In genomic region chr2:105311991-105312390, GRCm38 (mm10) we compare ENCODE assay signal across 13 mouse cellular contexts.
DNase-seq lines count a peak whose midpoint lies in the region; ATAC-seq and TF ChIP-seq lines count a peak whose summit lies in the region.
"Had no signal": no experiment of that assay in that cellular context is flagged by ENCODE, and none has a peak within 500 bp of the region (broad histone marks: within the 10 kb centered on the region; RNA-seq: fewer than 3 reads in every experiment).

No protein-coding gene starts in this region.

- no peak overlapping the region for H3K9ac ChIP-seq in heart, embryonic 11.5 days (ENCODE audit: low read depth, low read length)
- no peak overlapping the region for H3K9ac ChIP-seq in forebrain, embryonic 14.5 days (ENCODE audit: low read length)
- H3K9ac ChIP-seq in midbrain, embryonic 14.5 days (replicated peaks; ENCODE audit: low read length), result no peak overlapping the region
- no peak overlapping the region for H3K9ac ChIP-seq in liver, embryonic 11.5 days (ENCODE audit: low read depth, low read length)
- H3K9ac ChIP-seq: liver, postnatal 0 days had no signal

- H3K27me3 ChIP-seq in heart, embryonic 11.5 days (ENCODE audit: control insufficient read depth, insufficient read depth, low read length), result peaks cover 6% of the 10 kb centered on the region; the same call in 1 of the 2 replicates
- peaks cover 20% of the 10 kb centered on the region for H3K27me3 ChIP-seq in E14TG2a.4 (ENCODE audit: insufficient read depth, low read length)
- H3K27me3 ChIP-seq in forebrain, embryonic 14.5 days (replicated peaks; ENCODE audit: control insufficient read depth, insufficient read depth, low read length), result peaks cover 9% of the 10 kb centered on the region; the same call in 1 of the 2 replicates
- H3K27me3 ChIP-seq in midbrain, embryonic 14.5 days (ENCODE audit: control insufficient read depth, insufficient read depth, low read length), result peaks cover 8% of the 10 kb centered on the region; the same call in 1 of the 2 replicates
- H3K27me3 ChIP-seq in liver, embryonic 11.5 days (replicated peaks; ENCODE audit: control insufficient read depth, insufficient read depth, low read length), result no peaks in the 10 kb centered on the region
- H3K27me3 ChIP-seq: megakaryocyte, embryonic 14.5 days had no signal

- H3K27ac ChIP-seq in heart, embryonic 11.5 days (ENCODE audit: low read depth, low read length), result no peak overlapping the region
- no peak overlapping the region for H3K27ac ChIP-seq in forebrain, embryonic 14.5 days (ENCODE audit: low read depth, low read length)
- H3K27ac ChIP-seq in midbrain, embryonic 14.5 days (replicated peaks; ENCODE audit: low read depth, low read length), result no peak overlapping the region
- H3K27ac ChIP-seq in liver, embryonic 11.5 days (ENCODE audit: low read depth, low read length), result no peak overlapping the region

- ATAC-seq in heart, embryonic 11.5 days (replicated peaks; ENCODE audit: insufficient number of reproducible peaks, low FRiP score, low TSS enrichment), result no peak
- peak; percentile 40 for ATAC-seq in forebrain, embryonic 14.5 days
- ATAC-seq in midbrain, embryonic 14.5 days (ENCODE audit: low FRiP score, low TSS enrichment), result peak; percentile 62; the same call in 1 of the 2 replicates
- ATAC-seq in liver, embryonic 11.5 days (replicated peaks; ENCODE audit: low FRiP score), result no peak
- ATAC-seq: intestine, postnatal 0 days; liver, postnatal 0 days had no signal

- 0 out of 2 replicates have a peak, but pooled peaks cover 2% of the 10 kb centered on the region for H3K4me1 ChIP-seq in heart, embryonic 11.5 days (ENCODE audit: control insufficient read depth, insufficient read depth, low read length)
- peaks cover 10% of the 10 kb centered on the region; the same call in 1 of the 2 replicates for H3K4me1 ChIP-seq in E14TG2a.4 (replicated peaks; ENCODE audit: low read depth, low read length)
- no peaks in the 10 kb centered on the region for H3K4me1 ChIP-seq in forebrain, embryonic 14.5 days (ENCODE audit: control insufficient read depth, insufficient read depth, low read length)
- H3K4me1 ChIP-seq in midbrain, embryonic 14.5 days (ENCODE audit: control insufficient read depth, insufficient read depth, low read length), result peaks cover 4% of the 10 kb centered on the region
- no peaks in the 10 kb centered on the region for H3K4me1 ChIP-seq in liver, embryonic 11.5 days (replicated peaks; ENCODE audit: control insufficient read depth, insufficient read depth, low read length)
- H3K4me1 ChIP-seq: megakaryocyte, embryonic 14.5 days had no signal

- H3K4me3 ChIP-seq in heart, embryonic 11.5 days (ENCODE audit: low read depth, low read length), result no peak overlapping the region
- 0 out of 2 replicates have a peak overlapping the region, but pooled peaks have one; percentile 47 for H3K4me3 ChIP-seq in E14TG2a.4 (replicated peaks; ENCODE audit: low read length)
- no peak overlapping the region for H3K4me3 ChIP-seq in forebrain, embryonic 14.5 days (ENCODE audit: low read depth, low read length)
- H3K4me3 ChIP-seq in midbrain, embryonic 14.5 days (replicated peaks; ENCODE audit: low read depth, low read length), result no peak overlapping the region
- H3K4me3 ChIP-seq in liver, embryonic 11.5 days (ENCODE audit: low read depth, low read length), result no peak overlapping the region
- H3K4me3 ChIP-seq: megakaryocyte, embryonic 14.5 days had no signal

- H3K36me3 ChIP-seq in heart, embryonic 11.5 days (ENCODE audit: control insufficient read depth, insufficient read depth, low read length), result no peaks in the 10 kb centered on the region
- no peaks in the 10 kb centered on the region for H3K36me3 ChIP-seq in E14TG2a.4 (ENCODE audit: insufficient read depth, low read length)
- no peaks in the 10 kb centered on the region for H3K36me3 ChIP-seq in forebrain, embryonic 14.5 days (ENCODE audit: control insufficient read depth, insufficient read depth, low read length)
- no peaks in the 10 kb centered on the region for H3K36me3 ChIP-seq in midbrain, embryonic 14.5 days (ENCODE audit: control insufficient read depth, insufficient read depth, low read length)
- H3K36me3 ChIP-seq in liver, embryonic 11.5 days (ENCODE audit: control insufficient read depth, insufficient read depth, low read length), result no peaks in the 10 kb centered on the region

- 7% methylated on average over 7 of the region's 7 CpGs for WGBS in heart, embryonic 11.5 days (ENCODE audit: insufficient replicate concordance)
- under 1% methylated on average over 7 of the region's 7 CpGs for WGBS in forebrain, embryonic 14.5 days
- 3% methylated on average over 7 of the region's 7 CpGs for WGBS in midbrain, embryonic 14.5 days
- WGBS in liver, embryonic 11.5 days, result 22% methylated on average over 7 of the region's 7 CpGs

- no peaks in the 10 kb centered on the region for H3K9me3 ChIP-seq in heart, embryonic 11.5 days (replicated peaks; ENCODE audit: control insufficient read depth, low read length)
- no peaks in the 10 kb centered on the region for H3K9me3 ChIP-seq in E14TG2a.4 (ENCODE audit: low read length)
- H3K9me3 ChIP-seq in forebrain, embryonic 14.5 days (replicated peaks; ENCODE audit: control insufficient read depth, low read length), result no peaks in the 10 kb centered on the region
- H3K9me3 ChIP-seq in midbrain, embryonic 14.5 days (ENCODE audit: control insufficient read depth, low read length), result no peaks in the 10 kb centered on the region
- no peaks in the 10 kb centered on the region for H3K9me3 ChIP-seq in liver, embryonic 11.5 days (ENCODE audit: control insufficient read depth, low read length)

- no peak for TF ChIP-seq CTCF in E14TG2a.4 (conservative IDR thresholded peaks at IDR 0.05; ENCODE audit: low read length)

- DNase-seq in heart, postnatal 10 days, result no peak
- DNase-seq in forebrain, embryonic 14.5 days (ENCODE audit: low spot score), result peak; percentile 46
- DNase-seq in midbrain, embryonic 14.5 days, result peak; percentile 78
- no peak for DNase-seq in liver, embryonic 11.5 days (ENCODE audit: low spot score)
- DNase-seq in urinary bladder, postnatal 10 days (ENCODE audit: low spot score), result no peak
- DNase-seq in kidney, postnatal 25 days, result no peak
- DNase-seq: adrenal gland, postnatal 25 days; cerebellum, adult 2 months had no signal

- peak overlapping the region; percentile 39 for H3K4me2 ChIP-seq in heart, embryonic 11.5 days
- no peak overlapping the region for H3K4me2 ChIP-seq in forebrain, embryonic 14.5 days (ENCODE audit: low read length)
- peak overlapping the region; percentile 24 for H3K4me2 ChIP-seq in midbrain, embryonic 14.5 days (ENCODE audit: low read length)
- no peak overlapping the region for H3K4me2 ChIP-seq in liver, embryonic 11.5 days

- intact Hi-C loops in heart, postnatal 10 days (cut with DNase I), result no loop called here

Comparison
In these comparisons a context has a peak if more than half of its experiments do, and no peak if none do; other contexts are left out.
1. ATAC-seq: peak in forebrain, embryonic 14.5 days (single experiment) and midbrain, embryonic 14.5 days (single experiment); none in heart, embryonic 11.5 days (single experiment) and liver, embryonic 11.5 days (single experiment).
2. H3K4me2 ChIP-seq: peak in heart, embryonic 11.5 days (single experiment) and midbrain, embryonic 14.5 days (single experiment); none in forebrain, embryonic 14.5 days (single experiment) and liver, embryonic 11.5 days (single experiment).
3. DNase-seq: peak in forebrain, embryonic 14.5 days (single experiment) and midbrain, embryonic 14.5 days (single experiment); none in heart, postnatal 10 days (0 of 2), liver, embryonic 11.5 days (single experiment), urinary bladder, postnatal 10 days (single experiment) and kidney, postnatal 25 days (0 of 2).